Mouse (Mus musculus) adrenal gland, postnatal 36 days (tissue): ENCODE data around the gene Ttc17. TPM values are rescaled to one million over a fixed set of nuclear protein-coding genes. Genes with fewer than 3 reads are reported as not detected.

Experiments used
- DNase-seq, 2 experiments: peaks; one replicate each; pipeline ENCODE4 v3.0.0; 2021; ENCODE audit warnings: mixed read lengths in 1 of 2
- total RNA-seq, 2 experiments: library from RNA; stranded (reverse); gene quantifications; 2 replicates each; pipeline ENCODE4 v1.2.3; 2021

Ttc17 gene
- total RNA-seq, 2 experiments from 2014 or later, result 34.7 to 40.7 TPM

DNA sequence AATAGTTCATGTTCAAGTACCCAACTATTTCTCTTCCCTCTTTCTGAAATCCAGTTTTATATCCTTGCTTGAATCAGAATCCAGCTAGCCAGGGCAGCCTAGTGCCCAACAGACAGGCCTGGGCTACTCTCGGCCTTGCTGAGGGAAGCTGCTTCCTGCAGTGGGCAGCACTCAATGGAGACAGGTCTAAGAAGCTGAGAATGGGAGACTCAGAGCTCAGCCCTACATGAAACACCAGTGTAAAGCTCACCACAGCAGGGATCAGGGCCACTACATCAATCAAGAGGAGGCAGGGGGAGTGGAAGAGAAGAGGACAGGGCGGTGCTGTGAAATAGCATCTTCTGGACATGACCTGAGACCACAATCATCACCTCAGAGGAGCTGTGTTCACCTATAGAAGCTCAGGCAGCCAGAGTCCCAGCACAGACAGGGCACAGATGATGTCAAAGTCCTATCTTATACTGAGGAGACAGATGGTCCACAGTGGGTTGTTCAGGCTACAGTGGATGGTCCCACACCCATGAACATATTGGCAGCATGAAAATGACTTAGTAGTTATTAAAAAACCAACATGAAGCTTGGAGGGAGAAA, 25.3 kb downstream of the Ttc17 start:
- no peak for DNase-seq

DNA sequence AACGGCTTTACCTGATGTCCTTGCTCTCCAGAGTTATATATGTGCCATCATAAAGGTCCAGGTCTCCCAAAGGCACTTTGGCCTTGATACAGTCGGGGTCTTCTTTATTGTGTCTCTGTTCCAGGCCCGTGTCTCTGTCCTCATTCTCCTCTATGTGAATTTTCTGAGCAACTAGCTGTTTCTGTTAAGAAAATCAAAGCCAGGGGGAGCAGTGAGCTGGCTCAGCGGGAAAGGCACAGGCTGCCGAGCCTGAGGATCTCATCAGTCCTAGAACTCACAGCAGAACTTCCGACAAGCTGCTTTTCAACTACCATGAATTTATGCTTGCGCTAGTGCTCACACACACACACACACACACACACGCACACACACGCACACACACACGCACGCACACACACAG, 27.8 kb downstream of the Ttc17 start:
- no peak for DNase-seq

DNA sequence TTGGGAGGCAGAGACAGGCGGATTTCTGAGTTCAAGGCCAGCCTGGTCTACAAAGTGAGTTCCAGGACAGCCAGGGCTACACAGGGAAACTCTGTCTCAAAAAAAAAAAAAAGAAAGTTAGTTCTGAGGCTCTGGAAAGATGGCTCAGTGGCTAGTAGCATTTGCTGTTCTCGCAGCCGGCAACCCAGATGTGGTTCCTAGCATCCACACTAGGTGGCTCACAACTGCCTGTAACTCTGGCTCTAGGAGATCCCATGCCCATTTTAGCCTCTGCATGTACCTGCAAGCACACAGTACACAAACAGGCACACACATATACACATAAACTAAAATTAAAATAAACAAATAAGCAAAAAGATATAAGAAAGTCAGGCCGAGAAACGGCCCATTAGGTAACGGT, 35.4 kb downstream of the Ttc17 start:
- DNase-seq, result peak; percentile 39 to 47

- peak; percentile 35 to 40 for DNase-seq
These were observed 42.7 kb downstream of the Ttc17 start for GRCm38 (mm10) chr2:94363821-94364220.

- DNase-seq, result peak in 1 of 2 experiments; percentile 19
These were observed 46.0 kb downstream of the Ttc17 start for GRCm38 (mm10) chr2:94360398-94360973.

DNA sequence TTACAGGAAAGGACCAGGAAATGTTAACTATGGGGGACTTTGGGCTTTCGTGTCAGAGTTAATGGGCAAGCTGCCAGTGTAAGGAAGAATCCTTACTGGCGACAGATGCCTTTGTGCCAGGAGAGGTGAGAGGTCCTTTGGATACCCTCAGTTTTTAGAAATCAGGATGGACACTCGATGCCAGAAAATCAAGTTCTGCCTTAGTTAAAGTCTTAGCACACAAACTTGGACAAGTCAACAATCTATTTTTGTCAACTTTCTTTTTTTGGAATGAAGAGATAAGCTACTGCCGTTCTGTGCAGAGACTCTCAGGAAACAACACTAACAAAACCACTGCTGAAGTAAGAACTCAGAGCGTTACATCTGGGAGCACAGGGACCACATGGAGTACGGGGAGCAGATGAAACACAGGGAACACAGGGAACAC, 58.3 kb downstream of the Ttc17 start:
- DNase-seq, result peak; percentile 13 to 33

GRCm38 (mm10) chr2:94346746-94347145, 59.7 kb downstream of the Ttc17 start:
- DNase-seq, result peak; percentile 13 to 21

GRCm38 (mm10) chr2:94344624-94345023, 61.9 kb downstream of the Ttc17 start:
- DNase-seq, result no peak

DNA sequence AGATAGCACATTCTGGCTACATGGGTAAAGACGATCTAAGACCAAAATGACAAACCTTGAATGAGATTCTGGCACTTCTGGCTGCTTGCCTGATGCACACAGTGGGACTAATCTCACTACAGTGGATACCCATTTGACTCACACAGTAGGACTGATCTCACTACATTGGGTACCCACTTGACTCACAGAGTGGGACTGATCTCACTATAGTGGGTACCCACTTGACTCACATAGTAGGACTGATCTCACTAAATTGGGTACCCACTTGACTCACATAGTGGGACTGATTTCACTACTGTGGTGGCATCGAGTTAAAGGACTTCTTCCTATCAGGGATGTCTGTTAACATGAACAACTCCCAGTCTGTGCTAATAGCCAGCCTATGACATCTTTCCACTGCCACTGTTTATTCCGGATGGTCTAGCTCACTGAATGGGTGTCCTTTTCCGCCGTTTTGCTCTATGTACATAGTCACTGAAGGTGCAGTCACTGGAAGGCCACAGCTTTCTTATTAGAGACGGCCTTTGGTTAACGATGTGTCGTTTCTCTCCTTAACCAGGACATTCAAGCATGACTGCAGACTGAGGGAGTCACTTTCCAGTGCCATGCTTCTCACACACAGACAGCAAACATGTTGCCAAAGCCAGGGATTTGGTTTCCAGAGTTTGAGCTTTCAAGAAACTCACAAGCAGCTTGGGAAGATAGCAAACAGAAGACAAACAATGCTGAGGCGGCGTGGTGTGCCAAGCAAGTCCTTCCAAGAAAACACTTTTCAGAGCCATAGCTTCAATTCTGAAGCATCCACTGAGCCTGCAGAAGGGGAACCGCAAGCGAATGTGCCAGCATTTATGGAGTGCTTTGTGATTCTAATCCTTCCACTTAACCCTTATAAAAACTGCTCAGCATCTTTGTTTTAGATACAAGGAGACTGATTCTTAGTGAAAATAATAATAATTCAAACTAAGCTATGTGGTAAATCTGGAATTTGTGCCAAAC, 62.9 kb downstream of the Ttc17 start:
- DNase-seq, result no peak

- no peak for DNase-seq
These were observed 65.7 kb downstream of the Ttc17 start for GRCm38 (mm10) chr2:94340769-94341168.

GRCm38 (mm10) chr2:94339495-94339894, 67.0 kb downstream of the Ttc17 start:
- no peak for DNase-seq

- DNase-seq, result no peak
These were observed 70.2 kb downstream of the Ttc17 start for GRCm38 (mm10) chr2:94336336-94336735.

GRCm38 (mm10) chr2:94334742-94335046, 71.8 kb downstream of the Ttc17 start:
- no peak for DNase-seq

GRCm38 (mm10) chr2:94333841-94334741, 72.4 kb downstream of the Ttc17 start:
- peak in 1 of 2 experiments; percentile 22 for DNase-seq

DNA sequence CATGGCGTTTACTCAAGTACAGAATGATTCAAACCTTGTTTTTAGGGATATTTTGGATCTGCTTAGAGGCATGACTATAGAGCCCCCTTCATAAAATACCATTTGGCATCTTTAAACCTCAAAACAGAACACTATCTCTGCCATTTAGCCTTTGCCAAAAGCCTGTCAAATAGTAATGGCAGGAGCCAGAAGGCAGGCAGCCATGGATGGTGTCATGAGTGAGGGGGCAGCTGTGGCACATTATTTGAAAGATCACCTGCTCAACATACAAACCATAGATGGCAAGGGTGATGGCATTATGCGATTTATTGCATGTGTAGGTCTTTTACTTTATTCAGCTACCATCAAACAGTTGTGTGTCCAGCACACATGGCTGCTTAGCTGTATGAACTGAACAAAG, 73.4 kb downstream of the Ttc17 start:
- no peak for DNase-seq

DNA sequence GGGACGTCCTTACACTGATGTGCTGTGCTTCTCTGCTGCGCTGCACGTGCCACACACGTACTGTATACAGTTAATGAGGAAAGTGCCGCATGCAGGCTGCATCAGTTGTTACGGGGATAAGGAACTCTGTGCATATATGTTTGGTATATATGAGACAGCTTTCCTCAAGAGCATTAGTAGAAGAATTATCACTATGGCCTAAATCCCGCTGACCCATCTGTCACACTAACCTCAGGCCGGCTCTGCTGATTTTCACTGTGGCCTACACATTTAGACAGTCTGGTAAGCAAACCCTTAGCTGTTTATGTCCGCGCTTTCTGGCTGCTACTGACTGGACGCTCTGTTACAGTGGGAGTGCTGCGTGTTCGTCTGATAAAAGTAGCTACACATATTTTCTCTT, 77.2 kb downstream of the Ttc17 start:
- DNase-seq, result no peak

- DNase-seq, result no peak
These were observed 78.7 kb downstream of the Ttc17 start for GRCm38 (mm10) chr2:94327836-94328235.

DNA sequence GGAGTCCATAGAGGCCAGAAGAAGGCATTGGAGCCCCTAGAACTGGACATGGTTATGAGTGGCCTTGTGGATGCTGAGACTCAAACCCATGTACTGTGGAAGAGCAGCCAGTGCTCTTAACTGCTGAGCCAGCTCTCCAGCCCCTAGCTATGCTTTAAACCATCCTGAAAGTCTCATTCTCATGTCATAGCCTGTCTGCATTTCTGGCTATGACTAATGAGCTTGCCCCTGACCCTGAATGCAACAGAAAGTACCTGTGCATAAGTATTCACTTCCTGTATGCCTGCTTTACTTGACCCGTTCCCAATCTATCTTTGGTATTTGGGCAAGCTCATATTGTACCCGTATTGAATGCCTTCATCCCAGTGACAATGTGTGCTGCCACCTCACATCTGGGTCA, 86.7 kb downstream of the Ttc17 start:
- no peak for DNase-seq

- no peak for DNase-seq
These were observed 90.0 kb downstream of the Ttc17 start for GRCm38 (mm10) chr2:94316526-94316925.

GRCm38 (mm10) chr2:94303984-94304383, 102.5 kb downstream of the Ttc17 start:
- DNase-seq, result no peak

- no peak for DNase-seq
These were observed 104.1 kb downstream of the Ttc17 start for GRCm38 (mm10) chr2:94302393-94302792.

DNA sequence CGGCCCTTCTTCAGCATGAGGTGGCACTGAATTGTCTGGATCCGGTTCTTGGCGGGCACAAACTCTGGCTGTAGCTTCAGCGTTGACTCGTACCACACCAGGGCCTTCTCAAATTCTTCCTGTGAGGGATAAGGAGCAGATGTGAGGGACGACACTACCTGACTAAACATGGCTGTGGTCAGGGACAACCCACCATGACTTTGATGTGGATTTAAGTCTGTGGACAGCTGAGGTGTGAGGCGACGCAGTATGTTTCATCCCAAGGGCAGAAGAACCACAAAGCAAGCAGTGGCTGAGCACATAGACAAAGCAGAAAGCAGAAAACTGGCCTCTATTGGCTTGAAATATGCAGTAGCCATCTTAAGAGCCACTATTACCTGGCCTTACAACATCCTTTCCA, 104.7 kb downstream of the Ttc17 start:
- no peak for DNase-seq
